In the genomic region with DNA sequence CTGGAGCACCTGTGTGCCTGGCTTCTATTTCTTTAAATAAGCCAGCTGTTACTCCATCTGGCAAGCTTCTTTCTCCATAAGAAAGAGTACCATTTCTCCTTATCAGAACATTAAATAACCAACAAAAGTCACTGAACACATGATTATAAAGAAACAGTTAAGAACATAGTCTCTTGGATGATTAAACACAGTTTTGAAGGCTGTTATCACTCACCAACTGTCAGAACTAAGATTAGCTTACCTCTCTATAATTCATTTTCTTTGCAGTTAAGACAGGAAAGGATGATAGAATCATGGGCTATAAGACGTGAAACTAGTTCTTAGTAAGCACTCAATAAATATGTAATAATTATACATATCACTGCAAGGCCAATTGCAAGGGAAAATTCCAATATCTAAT, we compare ENCODE assay signal across 20 mouse cellular contexts.
"Had no signal": no experiment of that assay in that cellular context is flagged by ENCODE, and none has a peak within 500 bp of the region (broad histone marks: within the 10 kb centered on the region; RNA-seq: fewer than 3 reads in every experiment).

No protein-coding gene starts in this region.

- H3K27me3 ChIP-seq: limb, embryonic 13.5 days; lung, embryonic 15.5 days; megakaryocyte, embryonic 14.5 days; midbrain, embryonic 13.5 days; neural tube, embryonic 13.5 days had no signal

- ATAC-seq: midbrain, embryonic 13.5 days; midbrain, embryonic 16.5 days had no signal

- H3K9ac ChIP-seq: limb, embryonic 13.5 days; lung, embryonic 15.5 days; midbrain, embryonic 13.5 days; neural tube, embryonic 13.5 days had no signal

- H3K9me3 ChIP-seq: limb, embryonic 10.5 days; limb, embryonic 13.5 days; lung, embryonic 15.5 days; megakaryocyte, embryonic 14.5 days; midbrain, embryonic 10.5 days; midbrain, embryonic 13.5 days; neural tube, embryonic 13.5 days had no signal

- DNase-seq: kidney, adult 2 months; kidney, postnatal 25 days; layer of hippocampus, adult 9-11 months; lung, adult 18-20 months; lung, postnatal 10 days; lung, postnatal 36 days; retina, postnatal 1 day; thymus, adult 18-20 months; thymus, postnatal 36 days had no signal

- H3K4me2 ChIP-seq: limb, embryonic 13.5 days; lung, embryonic 15.5 days; midbrain, embryonic 13.5 days; neural tube, embryonic 13.5 days had no signal

- H3K27ac ChIP-seq: kidney, postnatal 0 days; layer of hippocampus, adult 2 months; limb, embryonic 10.5 days; limb, embryonic 13.5 days; lung, embryonic 15.5 days; midbrain, embryonic 10.5 days; midbrain, embryonic 13.5 days; neural tube, embryonic 13.5 days had no signal

- H3K4me3 ChIP-seq: layer of hippocampus, adult 2 months; limb, embryonic 10.5 days; limb, embryonic 13.5 days; lung, embryonic 15.5 days; megakaryocyte, embryonic 14.5 days; midbrain, embryonic 10.5 days; midbrain, embryonic 13.5 days; myocyte; neural tube, embryonic 13.5 days had no signal

- H3K4me1 ChIP-seq: lung, embryonic 15.5 days; midbrain, embryonic 10.5 days; midbrain, embryonic 13.5 days; neural tube, embryonic 13.5 days had no signal

- H3K36me3 ChIP-seq: limb, embryonic 10.5 days; limb, embryonic 13.5 days; lung, embryonic 15.5 days; midbrain, embryonic 10.5 days; midbrain, embryonic 13.5 days; neural tube, embryonic 13.5 days had no signal
